Mouse (Mus musculus) liver, embryonic 14.5 days (tissue): ENCODE results near the gene Rln1. TPM values are rescaled to one million over a fixed set of nuclear protein-coding genes. Genes with fewer than 3 reads are reported as not detected.
A peak's percentile ranks its signal among the peaks of the same experiment; 100 is the strongest.

Experiments used
- ATAC-seq: fragments of 200-750 bp; cut with Nextera tagmentation; 2 replicates; pipeline ENCODE4 v1.8.0; 2017; ENCODE audit warnings: moderate number of reproducible peaks, mild to moderate bottlenecking, moderate library complexity; ENCODE audit not compliant: insufficient read depth
- DNase-seq, 3 experiments: peaks; one replicate each; pipeline ENCODE4 v3.0.0-alpha.2; 2012 to 2013; ENCODE audit warnings: low read depth in 3 of 3, low spot score in 3 of 3
- H3K27ac ChIP-seq: fragments of 300-500 bp; sonication (generic); 2 replicates; pipeline ENCODE4 v1.5.1; 2014; ENCODE audit warnings: moderate library complexity, mild to moderate bottlenecking, control low read depth, inconsistent platforms
- H3K27me3 ChIP-seq: fragments of 300-500 bp; sonication (generic); 2 replicates; pipeline ENCODE4 v1.6.1; 2014; ENCODE audit warnings: mild to moderate bottlenecking, low read length, moderate library complexity; ENCODE audit not compliant: control insufficient read depth, insufficient read depth
- H3K36me3 ChIP-seq: fragments of 300-500 bp; sonication (generic); replicated peaks from 2 replicates; pipeline ENCODE4 v1.6.1; 2014; ENCODE audit warnings: low read depth; ENCODE audit not compliant: control insufficient read depth, insufficient read depth
- H3K4me1 ChIP-seq, 2 experiments: fragments of 200-500 bp in 1 of 2; fragments of 300-500 bp in 1 of 2; sonication (generic) in 1 of 2; replicated peaks; 2 replicates each; pipeline ENCODE4 v1.6.1; 2012 to 2014; ENCODE audit warnings: antibody characterized with exemption in 1 of 2, inconsistent platforms in 1 of 2, low read length in 1 of 2; ENCODE audit not compliant: control insufficient read depth in 2 of 2, insufficient read depth in 2 of 2
- H3K4me2 ChIP-seq: fragments of 300-500 bp; sonication (generic); 2 replicates; pipeline ENCODE4 v1.6.1; 2014; ENCODE audit warnings: low read depth, mild to moderate bottlenecking, control low read depth, moderate library complexity
- H3K4me3 ChIP-seq, 2 experiments: fragments of 200-500 bp in 1 of 2; fragments of 300-500 bp in 1 of 2; sonication (generic) in 1 of 2; 2 replicates each; pipeline ENCODE4 v1.5.1; 2012 to 2014; ENCODE audit warnings: low read depth in 2 of 2, low read length in 2 of 2, mild to moderate bottlenecking in 2 of 2, control low read depth in 1 of 2, inconsistent platforms in 1 of 2, moderate library complexity in 1 of 2; ENCODE audit not compliant: insufficient read depth in 1 of 2
- H3K9ac ChIP-seq: fragments of 300-500 bp; sonication (generic); replicated peaks from 2 replicates; pipeline ENCODE4 v1.6.1; 2014; ENCODE audit warnings: mild to moderate bottlenecking, control low read depth, moderate library complexity
- H3K9me3 ChIP-seq: fragments of 300-500 bp; sonication (generic); 2 replicates; pipeline ENCODE4 v1.6.1; 2016; ENCODE audit warnings: low read length, mixed read lengths; ENCODE audit not compliant: control insufficient read depth
- CTCF ChIP-seq: IDR thresholded peaks from 2 replicates; pipeline ENCODE4 v1.5.1; 2016; ENCODE audit warnings: antibody characterized with exemption, low read depth, control low read depth
- EP300 ChIP-seq: IDR thresholded peaks from 2 replicates; pipeline ENCODE4 v1.6.1; 2016; ENCODE audit warnings: antibody characterized with exemption, low read depth
- WGBS: fragments of 180-500 bp; shearing (Covaris S2); extraction: QIAGEN DNeasy Blood & Tissue Kit; methylation state at CpG from one replicate; pipeline ENCODE4 v1.1.7; 2014; ENCODE audit not compliant: insufficient replicate concordance; 5-methylcytosine and 5-hydroxymethylcytosine counted together
- polyA plus RNA-seq, 2 experiments: library from polyadenylated mRNA; depleted of rRNA in 1 of 2; stranded (reverse) in 1 of 2; unstranded in 1 of 2; fragments of >200 nt; fragmentation: Nextera tagmentation in 1 of 2; extraction: Ambion mirVana in 1 of 2; gene quantifications; 2 replicates each; pipeline versions ENCODE4 v1.2.1 to v1.2.3; 2012 to 2014

The Rln1 gene
- polyA plus RNA-seq, 2 experiments = not detected

- no peak for ATAC-seq
- no peak overlapping the region for H3K27ac ChIP-seq
- H3K4me1 ChIP-seq = peaks cover 3 to 10% of the 10 kb centered on the region in 2 experiments; a peak in 3 of 4 replicates
- no peak overlapping the region for H3K9ac ChIP-seq
- WGBS = 88% methylated on average over 4 of the region's 4 CpGs
- H3K36me3 ChIP-seq = no peaks in the 10 kb centered on the region
- H3K4me3 ChIP-seq = no peak overlapping the region
- no peak for TF ChIP-seq CTCF
- no peak for TF ChIP-seq EP300
- 0 out of 2 replicates have a peak, but pooled peaks cover 2% of the 10 kb centered on the region for H3K27me3 ChIP-seq
- no peak for DNase-seq
- H3K4me2 ChIP-seq = no peak overlapping the region
- H3K9me3 ChIP-seq = no peaks in the 10 kb centered on the region
Measured at GRCm38 (mm10) chr19:29326396-29326795, 8.1 kb downstream of the Rln1 start.

GRCm38 (mm10) chr19:29325852-29326180 is 8.7 kb downstream of the Rln1 start:
- no peak for DNase-seq
- Histone ChIP-seq H3K9me3 (no peaks in the 10 kb centered on the region), H3K4me1 (peaks cover 3 to 10% of the 10 kb centered on the region in 2 experiments; a peak in 3 of 4 replicates), H3K27ac (no peak overlapping the region), H3K36me3 (no peaks in the 10 kb centered on the region), H3K9ac (no peak overlapping the region), H3K4me2 (peak overlapping the region; percentile 52), H3K4me3 (peak overlapping the region in 1 of 2 experiments; percentile 9; a peak in 1 of 4 replicates), H3K27me3 (0 out of 2 replicates have a peak, but pooled peaks cover 2% of the 10 kb centered on the region)
- no peak for ATAC-seq
- WGBS = 63% methylated on average over 9 of the region's 9 CpGs
- TF ChIP-seq EP300 = no peak

- Histone ChIP-seq H3K36me3 (no peaks in the 10 kb centered on the region), H3K27ac (no peak within 1 kb of the TSS), H3K4me2 (peak within 1 kb of the TSS; percentile 52), H3K9me3 (no peaks in the 10 kb centered on the region), H3K4me3 (peak within 1 kb of the TSS; percentile 11 to 55), H3K9ac (no peak within 1 kb of the TSS), H3K27me3 (0 out of 2 replicates have a peak, but pooled peaks cover 2% of the 10 kb centered on the region), H3K4me1 (peaks cover 3 to 10% of the 10 kb centered on the region in 2 experiments; a peak in 3 of 4 replicates)
- TF ChIP-seq CTCF (no peak), EP300 (no peak)
- ATAC-seq (peak; percentile 97), DNase-seq (peak; percentile 49 to 60 (median 56))
- 4% methylated on average over 31 of the region's 31 CpGs for WGBS
Measured at GRCm38 (mm10) chr19:29325053-29325851, 9.2 kb downstream of the Rln1 start, which contains the start of gene Insl6. TSS of gene Insl6 (minus strand) at chr19:29325356.

- no peak overlapping the region for H3K4me3 ChIP-seq
- no peak for DNase-seq
- no peak overlapping the region for H3K9ac ChIP-seq
- 0 out of 2 replicates have a peak, but pooled peaks cover 2% of the 10 kb centered on the region for H3K27me3 ChIP-seq
- no peaks in the 10 kb centered on the region for H3K36me3 ChIP-seq
- no peaks in the 10 kb centered on the region for H3K9me3 ChIP-seq
- no peak overlapping the region for H3K27ac ChIP-seq
- peaks cover 3 to 10% of the 10 kb centered on the region in 2 experiments; a peak in 3 of 4 replicates for H3K4me1 ChIP-seq
- 60% methylated on average over 8 of the region's 8 CpGs for WGBS
- TF ChIP-seq EP300 (no peak), CTCF (no peak)
- no peak overlapping the region for H3K4me2 ChIP-seq
- ATAC-seq = no peak
Measured at GRCm38 (mm10) chr19:29323416-29324049, 10.9 kb downstream of the Rln1 start.

DNA sequence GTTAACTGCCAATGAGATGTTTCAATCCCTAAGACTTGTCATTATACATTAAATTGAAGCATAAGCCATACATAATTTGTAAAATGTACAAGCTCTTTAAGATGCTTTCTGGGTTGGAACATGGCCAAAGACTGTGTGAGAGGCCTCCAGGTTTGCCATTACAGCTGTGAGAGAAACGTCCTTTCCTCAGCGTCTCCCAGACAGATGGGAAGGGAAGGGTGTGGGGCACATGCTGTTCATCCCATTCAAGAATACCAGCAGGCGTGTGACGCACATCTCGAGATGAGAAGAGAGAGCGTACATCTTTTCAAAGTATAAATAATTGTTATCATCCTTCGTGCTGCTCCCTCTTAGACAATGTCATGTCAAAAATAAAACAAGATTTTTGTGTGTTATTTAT is 21.8 kb downstream of the Rln1 start:
- no peak for ATAC-seq
- no peaks in the 10 kb centered on the region for H3K27me3 ChIP-seq
- 86% methylated on average over 7 of the region's 7 CpGs for WGBS
- H3K36me3 ChIP-seq = peaks cover 38% of the 10 kb centered on the region
- TF ChIP-seq CTCF (no peak), EP300 (no peak)
- H3K4me3 ChIP-seq = no peak overlapping the region
- H3K4me2 ChIP-seq = no peak overlapping the region
- H3K9me3 ChIP-seq = no peaks in the 10 kb centered on the region
- no peaks in the 10 kb centered on the region for H3K4me1 ChIP-seq
- no peak overlapping the region for H3K27ac ChIP-seq
- no peak overlapping the region for H3K9ac ChIP-seq
- DNase-seq = no peak
